Mouse (Mus musculus): Measurements from ENCODE around the gene Idh2. TPM values are rescaled to one million over a fixed set of nuclear protein-coding genes. Genes with fewer than 3 reads are reported as not detected.

Gene Idh2
- polyA plus RNA-seq, 1 experiment from 2014 or later = 299 TPM

- H3K27ac ChIP-seq = no peak overlapping the region
- no peaks in the 10 kb centered on the region for H3K9me3 ChIP-seq
- H3K4me2 ChIP-seq (replicated peaks) = peak overlapping the region; percentile 24
- H3K4me3 ChIP-seq = no peak overlapping the region
- no peaks in the 10 kb centered on the region for H3K36me3 ChIP-seq
- no peaks in the 10 kb centered on the region for H3K27me3 ChIP-seq (replicated peaks)
- peaks cover 36% of the 10 kb centered on the region for H3K4me1 ChIP-seq
- WGBS = 59% methylated on average over 5 of the region's 5 CpGs
- H3K9ac ChIP-seq = 0 out of 2 replicates have a peak overlapping the region, but pooled peaks have one; percentile 10
- ATAC-seq (ENCODE audit: low FRiP score, low read depth) = no peak; the same call in 1 of the 2 replicates
These were observed 51.9 kb downstream of the Idh2 start for GRCm38 (mm10) chr7:80063244-80063643.

GRCm38 (mm10) chr7:80062083-80062826 lies 52.9 kb downstream of the Idh2 start:
- Histone ChIP-seq H3K9ac (no peak overlapping the region), H3K4me2 (replicated peaks) (no peak overlapping the region), H3K9me3 (no peaks in the 10 kb centered on the region), H3K27ac (no peak overlapping the region), H3K27me3 (replicated peaks) (no peaks in the 10 kb centered on the region), H3K36me3 (no peaks in the 10 kb centered on the region), H3K4me1 (peaks cover 42% of the 10 kb centered on the region), H3K4me3 (no peak overlapping the region)
- WGBS = 91% methylated on average over 17 of the region's 17 CpGs
- ATAC-seq (ENCODE audit: low FRiP score, low read depth) = no peak

- Histone ChIP-seq H3K9me3 (no peaks in the 10 kb centered on the region), H3K4me1 (peaks cover 53% of the 10 kb centered on the region), H3K9ac (no peak overlapping the region), H3K27me3 (replicated peaks) (no peaks in the 10 kb centered on the region), H3K4me2 (replicated peaks) (no peak overlapping the region), H3K36me3 (no peaks in the 10 kb centered on the region), H3K27ac (no peak overlapping the region), H3K4me3 (no peak overlapping the region)
- ATAC-seq (ENCODE audit: low FRiP score, low read depth) = no peak
- 84% methylated on average over 10 of the region's 10 CpGs for WGBS
These were observed 55.0 kb downstream of the Idh2 start for GRCm38 (mm10) chr7:80060012-80060778.

- no peak overlapping the region for H3K4me3 ChIP-seq
- no peaks in the 10 kb centered on the region for H3K36me3 ChIP-seq
- 75% methylated on average over 13 of the region's 13 CpGs for WGBS
- H3K9ac ChIP-seq = no peak overlapping the region
- no peak for ATAC-seq (ENCODE audit: low FRiP score, low read depth)
- no peaks in the 10 kb centered on the region for H3K27me3 ChIP-seq (replicated peaks)
- no peak overlapping the region for H3K4me2 ChIP-seq (replicated peaks)
- H3K4me1 ChIP-seq = peaks cover 53% of the 10 kb centered on the region
- H3K27ac ChIP-seq = no peak overlapping the region
- H3K9me3 ChIP-seq = no peaks in the 10 kb centered on the region
These were observed 55.9 kb downstream of the Idh2 start for GRCm38 (mm10) chr7:80059064-80059838.

- Histone ChIP-seq H3K9me3 (no peaks in the 10 kb centered on the region), H3K4me1 (peaks cover 46% of the 10 kb centered on the region), H3K9ac (no peak overlapping the region), H3K4me2 (replicated peaks) (0 out of 2 replicates have a peak overlapping the region, but pooled peaks have one; percentile 10), H3K36me3 (no peaks in the 10 kb centered on the region), H3K27me3 (replicated peaks) (no peaks in the 10 kb centered on the region), H3K27ac (no peak overlapping the region), H3K4me3 (no peak overlapping the region)
- ATAC-seq (ENCODE audit: low FRiP score, low read depth) = no peak
- WGBS = 65% methylated on average over 4 of the region's 4 CpGs
These were observed 56.7 kb downstream of the Idh2 start for GRCm38 (mm10) chr7:80058405-80059063.

- peaks cover 39% of the 10 kb centered on the region for H3K4me1 ChIP-seq
- H3K27me3 ChIP-seq (replicated peaks) = no peaks in the 10 kb centered on the region
- WGBS = 14% methylated on average over 14 of the region's 14 CpGs
- 0 out of 2 replicates have a peak overlapping the region, but pooled peaks have one; percentile 6 for H3K9ac ChIP-seq
- ATAC-seq (ENCODE audit: low FRiP score, low read depth) = no peak
- no peaks in the 10 kb centered on the region for H3K9me3 ChIP-seq
- no peaks in the 10 kb centered on the region for H3K36me3 ChIP-seq
- H3K4me3 ChIP-seq = no peak overlapping the region
- 0 out of 2 replicates have a peak overlapping the region, but pooled peaks have one; percentile 10 for H3K4me2 ChIP-seq (replicated peaks)
- no peak overlapping the region; the same call in 1 of the 2 replicates for H3K27ac ChIP-seq
These were observed 57.4 kb downstream of the Idh2 start for GRCm38 (mm10) chr7:80057781-80058180.

GRCm38 (mm10) chr7:80057002-80057691 lies 58.0 kb downstream of the Idh2 start:
- no peak for ATAC-seq (ENCODE audit: low FRiP score, low read depth)
- no peak overlapping the region for H3K4me3 ChIP-seq
- no peaks in the 10 kb centered on the region for H3K36me3 ChIP-seq
- 0 out of 2 replicates have a peak overlapping the region, but pooled peaks have one; percentile 6 for H3K9ac ChIP-seq
- H3K4me1 ChIP-seq = peaks cover 44% of the 10 kb centered on the region
- H3K27me3 ChIP-seq (replicated peaks) = no peaks in the 10 kb centered on the region
- H3K4me2 ChIP-seq (replicated peaks) = 0 out of 2 replicates have a peak overlapping the region, but pooled peaks have one; percentile 10
- WGBS = 69% methylated on average over 4 of the region's 4 CpGs
- H3K27ac ChIP-seq = 0 out of 2 replicates have a peak overlapping the region, but pooled peaks have one; percentile 2
- H3K9me3 ChIP-seq = no peaks in the 10 kb centered on the region

- Histone ChIP-seq H3K27ac (no peak overlapping the region), H3K9ac (no peak overlapping the region), H3K36me3 (no peaks in the 10 kb centered on the region), H3K4me3 (no peak overlapping the region), H3K4me2 (replicated peaks) (no peak overlapping the region), H3K4me1 (peaks cover 48% of the 10 kb centered on the region), H3K9me3 (no peaks in the 10 kb centered on the region), H3K27me3 (replicated peaks) (no peaks in the 10 kb centered on the region)
- WGBS = 83% methylated on average over 12 of the region's 12 CpGs
- ATAC-seq (ENCODE audit: low FRiP score, low read depth) = no peak
These were observed 59.4 kb downstream of the Idh2 start for GRCm38 (mm10) chr7:80055781-80056180.

GRCm38 (mm10) chr7:80053147-80053546 lies 62.0 kb downstream of the Idh2 start:
- no peak overlapping the region for H3K4me2 ChIP-seq (replicated peaks)
- no peaks in the 10 kb centered on the region for H3K27me3 ChIP-seq (replicated peaks)
- no peak overlapping the region for H3K27ac ChIP-seq
- no peaks in the 10 kb centered on the region for H3K9me3 ChIP-seq
- H3K9ac ChIP-seq = no peak overlapping the region
- WGBS = 94% methylated on average over 9 of the region's 9 CpGs
- ATAC-seq (ENCODE audit: low FRiP score, low read depth) = no peak
- no peaks in the 10 kb centered on the region for H3K36me3 ChIP-seq
- peaks cover 38% of the 10 kb centered on the region for H3K4me1 ChIP-seq
- no peak overlapping the region for H3K4me3 ChIP-seq

GRCm38 (mm10) chr7:80052261-80052660 lies 62.9 kb downstream of the Idh2 start:
- Histone ChIP-seq H3K27me3 (replicated peaks) (no peaks in the 10 kb centered on the region), H3K4me1 (peaks cover 30% of the 10 kb centered on the region), H3K4me3 (no peak overlapping the region), H3K4me2 (replicated peaks) (no peak overlapping the region), H3K9ac (no peak overlapping the region), H3K27ac (no peak overlapping the region), H3K36me3 (no peaks in the 10 kb centered on the region), H3K9me3 (no peaks in the 10 kb centered on the region)
- ATAC-seq (ENCODE audit: low FRiP score, low read depth) = no peak
- 76% methylated on average over 11 of the region's 11 CpGs for WGBS

GRCm38 (mm10) chr7:80051835-80052234 lies 63.4 kb downstream of the Idh2 start:
- Histone ChIP-seq H3K4me2 (replicated peaks) (no peak overlapping the region), H3K4me3 (no peak overlapping the region), H3K27ac (no peak overlapping the region), H3K9me3 (no peaks in the 10 kb centered on the region), H3K36me3 (no peaks in the 10 kb centered on the region), H3K27me3 (replicated peaks) (no peaks in the 10 kb centered on the region), H3K9ac (no peak overlapping the region), H3K4me1 (peaks cover 30% of the 10 kb centered on the region)
- ATAC-seq (ENCODE audit: low FRiP score, low read depth) = no peak
- 81% methylated on average over 6 of the region's 6 CpGs for WGBS

All from neural tube, embryonic 12.5 days (tissue).